Mouse (Mus musculus): ENCODE data around the gene Gabbr2.

Gabbr2 gene

DNA sequence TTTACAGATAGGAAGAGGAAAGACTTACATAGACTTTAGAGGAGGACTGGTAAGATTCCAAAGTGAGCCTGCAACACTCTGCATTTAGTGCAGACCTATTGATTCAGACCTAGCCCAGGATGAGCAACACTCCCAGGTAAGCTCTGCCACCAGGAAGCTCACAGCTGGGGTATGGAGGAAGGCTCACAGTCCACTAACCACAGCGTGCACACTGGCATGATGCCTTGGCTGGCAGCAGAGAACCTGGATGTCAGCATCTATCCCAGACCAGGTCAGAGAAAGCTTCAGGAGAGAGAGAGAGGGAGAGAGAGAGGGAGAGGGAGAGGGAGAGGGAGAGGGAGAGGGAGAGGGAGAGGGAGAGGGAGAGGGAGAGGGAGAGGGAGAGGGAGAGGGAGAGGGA, 231.8 kb downstream of the Gabbr2 start:
- no peak for DNase-seq (ENCODE audit: low spot score)

- DNase-seq (ENCODE audit: low spot score): no peak
These were observed 233.2 kb downstream of the Gabbr2 start for GRCm38 (mm10) chr4:46758340-46759041.

- DNase-seq (ENCODE audit: low spot score): no peak
These were observed 237.1 kb downstream of the Gabbr2 start for GRCm38 (mm10) chr4:46754407-46755194.

- no peak for DNase-seq (ENCODE audit: low spot score)
These were observed 239.4 kb downstream of the Gabbr2 start for GRCm38 (mm10) chr4:46752306-46752705.

GRCm38 (mm10) chr4:46749015-46749414, 242.7 kb downstream of the Gabbr2 start:
- no peak for DNase-seq (ENCODE audit: low spot score)

DNA sequence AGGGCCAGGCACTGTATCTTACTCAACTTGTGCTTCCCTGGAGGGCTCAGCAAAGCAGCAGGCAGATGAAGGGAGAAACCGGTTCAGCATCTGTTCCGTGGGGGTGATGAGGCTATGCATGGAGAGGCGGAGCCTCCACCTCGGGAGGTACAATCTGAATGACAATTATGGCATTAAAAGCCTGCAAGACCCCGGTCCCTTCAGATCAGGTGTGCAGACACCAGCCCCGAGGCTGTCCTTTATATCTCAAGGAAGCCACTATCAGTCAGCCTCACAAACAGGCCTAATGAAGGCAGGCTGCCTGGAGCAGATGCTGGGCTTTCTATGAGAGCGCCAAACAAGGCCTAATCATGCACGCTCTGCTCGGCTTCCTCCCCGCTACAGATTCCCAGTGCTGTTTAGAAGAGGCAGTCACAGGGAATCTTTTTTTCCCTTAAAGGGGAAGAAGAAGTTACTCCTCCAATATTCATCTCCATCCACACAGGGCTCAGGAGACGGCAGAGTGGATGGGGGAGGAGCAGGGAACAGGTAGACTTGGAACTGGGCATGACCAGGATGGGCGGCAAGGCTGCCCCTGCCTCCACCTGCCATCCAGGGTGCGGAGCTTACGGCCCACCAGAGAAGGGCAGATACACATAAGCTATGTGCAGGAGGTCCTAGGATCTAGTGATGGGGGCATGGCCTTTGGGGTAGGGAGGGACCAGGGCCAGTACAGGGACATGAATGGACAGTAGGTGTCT, 244.5 kb downstream of the Gabbr2 start:
- DNase-seq (ENCODE audit: low spot score): no peak

DNA sequence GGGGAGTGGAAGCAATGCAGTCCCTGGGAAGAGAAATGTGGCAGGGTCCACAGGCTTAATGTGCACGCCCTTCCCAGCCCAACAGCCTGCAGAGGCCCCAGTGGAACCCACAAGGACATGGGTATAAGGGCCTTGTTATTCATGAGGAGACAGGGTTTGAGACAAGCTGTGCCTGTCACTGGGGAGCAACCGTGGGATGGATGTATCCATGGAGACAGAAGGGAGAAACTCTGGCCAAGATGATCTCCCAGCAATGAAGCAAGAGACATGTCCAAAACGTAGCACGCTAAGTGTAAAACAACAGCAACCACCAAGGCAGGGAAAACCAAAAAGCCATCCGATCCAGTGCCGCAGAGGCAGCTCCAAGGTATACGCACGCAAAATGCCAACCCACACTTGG, 246.1 kb downstream of the Gabbr2 start:
- no peak for DNase-seq (ENCODE audit: low spot score)

- DNase-seq (ENCODE audit: low spot score): no peak
These were observed 247.0 kb downstream of the Gabbr2 start for GRCm38 (mm10) chr4:46744583-46745155.

GRCm38 (mm10) chr4:46742601-46743000, 249.1 kb downstream of the Gabbr2 start:
- no peak for DNase-seq (ENCODE audit: low spot score)

DNA sequence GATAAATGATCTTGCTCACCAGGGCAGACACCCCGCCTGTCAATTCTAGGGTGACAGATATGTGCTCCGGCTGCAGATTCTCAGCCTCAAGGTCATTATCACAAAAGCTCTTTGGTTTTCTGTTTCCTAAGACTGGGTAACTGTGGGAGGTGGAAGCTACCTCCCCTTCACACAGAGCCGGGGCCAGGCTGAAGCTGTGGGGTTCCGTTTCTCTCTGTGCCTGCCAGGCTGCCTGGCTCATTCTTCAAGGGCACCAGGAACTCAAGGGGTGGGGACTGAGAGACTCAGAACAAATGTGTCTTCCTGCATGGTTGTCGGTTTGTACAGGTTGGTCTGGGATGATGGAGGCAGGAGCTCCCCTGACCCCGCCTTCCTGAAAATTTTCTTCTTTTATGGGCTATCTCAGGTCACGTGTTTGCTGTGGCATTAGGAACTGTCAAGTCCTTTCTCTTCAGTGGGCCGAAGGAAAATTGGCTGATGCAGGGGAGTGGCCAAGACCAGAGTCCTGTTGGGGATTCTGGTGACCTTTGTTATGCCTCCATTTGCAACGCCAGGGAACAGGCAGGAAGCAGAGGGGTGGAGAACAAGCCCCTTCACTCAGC, 254.7 kb downstream of the Gabbr2 start:
- DNase-seq (ENCODE audit: low spot score): no peak

DNA sequence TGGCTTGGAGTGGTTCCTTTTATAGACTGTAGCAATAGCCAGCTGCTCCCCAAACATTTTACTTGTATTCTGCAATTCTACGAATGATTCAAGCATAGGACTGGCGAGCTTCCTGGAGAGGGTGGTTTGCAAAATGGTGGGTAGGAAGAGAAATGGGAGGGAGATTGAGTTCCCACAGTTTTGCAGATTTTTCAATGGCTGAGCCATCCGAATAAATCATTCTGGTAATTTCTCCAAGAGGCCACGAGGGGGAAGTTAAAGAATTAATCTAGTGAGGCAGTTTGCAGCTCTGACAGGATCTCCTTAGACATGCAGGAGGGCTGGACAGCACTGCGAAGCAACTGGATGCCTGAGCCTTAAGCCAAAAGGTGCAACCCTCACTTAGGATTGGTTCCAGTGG, 256.8 kb downstream of the Gabbr2 start:
- no peak for DNase-seq (ENCODE audit: low spot score)

GRCm38 (mm10) chr4:46731590-46731989, 260.1 kb downstream of the Gabbr2 start:
- DNase-seq (ENCODE audit: low spot score): no peak

- DNase-seq (ENCODE audit: low spot score): no peak
These were observed 262.2 kb downstream of the Gabbr2 start for GRCm38 (mm10) chr4:46729306-46730042.

GRCm38 (mm10) chr4:46728231-46728630, 263.4 kb downstream of the Gabbr2 start:
- no peak for DNase-seq (ENCODE audit: low spot score)

DNA sequence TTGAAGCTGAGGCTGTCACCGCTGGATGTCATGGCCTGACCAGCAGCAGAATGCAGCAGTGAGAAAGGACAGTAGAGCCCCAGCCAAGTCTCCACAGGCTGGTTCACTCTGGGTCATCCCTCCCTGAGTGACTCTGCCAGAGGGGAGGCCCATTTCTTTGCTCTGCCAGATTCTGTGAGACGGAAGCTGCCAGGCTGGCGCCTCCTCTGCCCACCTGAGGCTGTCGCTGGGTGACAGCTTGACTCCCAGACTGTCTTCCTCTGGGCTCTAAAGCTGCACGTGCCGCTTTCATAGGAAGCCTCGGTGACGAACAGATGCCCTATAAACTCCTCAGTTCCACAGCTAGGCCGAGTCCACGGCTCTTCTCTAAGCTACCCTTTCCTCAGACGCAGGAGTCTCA, 264.5 kb downstream of the Gabbr2 start:
- no peak for DNase-seq (ENCODE audit: low spot score)

DNA sequence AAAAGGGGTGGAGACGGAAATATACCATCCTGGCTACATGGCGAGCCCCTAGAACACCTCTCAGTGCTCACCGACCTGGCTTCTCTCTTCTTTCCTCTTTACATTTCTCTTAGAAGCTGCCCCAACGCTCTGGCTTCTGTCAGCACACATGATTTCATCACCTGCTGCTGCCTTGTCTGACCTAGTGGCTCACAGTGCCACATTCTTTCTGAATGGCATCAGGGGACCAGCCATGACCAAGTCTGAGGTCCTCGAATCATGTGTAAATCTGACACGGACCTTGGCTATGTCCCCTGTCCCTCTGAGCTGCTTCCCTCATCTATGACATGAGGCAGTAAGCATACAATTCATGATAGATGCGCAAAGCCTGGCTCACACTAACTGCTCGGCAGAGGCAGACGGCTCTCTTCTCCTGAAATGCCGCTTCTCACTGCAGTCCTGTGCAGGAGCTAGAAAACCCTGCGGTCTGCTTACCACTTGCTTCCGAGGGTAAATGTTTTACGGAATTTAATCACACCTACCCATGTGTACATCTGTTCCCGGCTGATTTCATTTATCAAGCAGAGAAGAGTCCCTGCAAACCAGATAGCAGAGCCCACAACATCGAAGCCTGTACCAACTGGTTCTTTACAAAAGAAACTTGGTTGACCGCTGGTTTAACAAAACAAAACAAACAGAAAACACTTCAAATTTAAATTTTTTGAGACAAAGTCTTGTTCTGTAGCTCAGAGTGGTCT, 270.7 kb downstream of the Gabbr2 start:
- DNase-seq (ENCODE audit: low spot score): no peak

DNA sequence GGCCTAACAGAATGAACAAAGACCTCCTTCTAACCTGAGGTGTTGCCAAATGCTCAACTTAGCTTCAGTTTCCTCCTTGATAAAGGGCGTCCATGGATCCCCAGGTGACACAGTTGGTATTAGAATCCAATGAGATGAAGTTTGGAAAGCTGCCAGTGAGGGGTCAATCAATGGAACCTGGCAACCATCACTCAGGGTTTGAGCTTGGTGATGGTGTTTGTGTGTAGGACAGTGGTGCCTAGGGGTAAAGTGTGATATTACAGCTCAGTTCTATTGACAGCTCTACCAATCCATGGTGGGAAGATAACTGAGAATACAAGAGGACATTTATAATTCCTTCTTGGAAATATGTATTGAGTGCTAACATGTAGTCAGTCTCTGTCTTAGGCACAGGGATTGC, 271.6 kb downstream of the Gabbr2 start:
- no peak for DNase-seq (ENCODE audit: low spot score)

DNA sequence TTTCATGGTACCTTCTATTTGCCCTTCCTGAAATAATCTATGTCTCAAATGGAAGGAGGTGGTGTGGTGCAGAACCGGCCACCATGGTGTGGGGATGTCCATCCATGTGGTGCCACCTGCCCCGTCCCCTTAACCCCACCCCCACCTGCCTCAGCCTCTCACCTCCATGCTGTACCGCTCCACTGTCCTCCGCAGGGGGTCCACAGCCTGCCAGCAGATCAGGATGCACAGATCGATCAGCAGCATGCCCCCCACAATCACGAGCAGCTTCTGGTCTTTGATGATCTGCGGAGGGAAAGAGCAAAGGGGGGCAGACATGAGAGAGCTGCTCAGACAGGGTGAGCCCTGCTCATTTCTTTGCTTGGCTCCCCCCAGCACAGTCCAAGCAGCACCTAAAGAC, 273.0 kb downstream of the Gabbr2 start:
- no peak for DNase-seq (ENCODE audit: low spot score)

- no peak for DNase-seq (ENCODE audit: low spot score)
These were observed 274.5 kb downstream of the Gabbr2 start for GRCm38 (mm10) chr4:46717156-46717555.

DNA sequence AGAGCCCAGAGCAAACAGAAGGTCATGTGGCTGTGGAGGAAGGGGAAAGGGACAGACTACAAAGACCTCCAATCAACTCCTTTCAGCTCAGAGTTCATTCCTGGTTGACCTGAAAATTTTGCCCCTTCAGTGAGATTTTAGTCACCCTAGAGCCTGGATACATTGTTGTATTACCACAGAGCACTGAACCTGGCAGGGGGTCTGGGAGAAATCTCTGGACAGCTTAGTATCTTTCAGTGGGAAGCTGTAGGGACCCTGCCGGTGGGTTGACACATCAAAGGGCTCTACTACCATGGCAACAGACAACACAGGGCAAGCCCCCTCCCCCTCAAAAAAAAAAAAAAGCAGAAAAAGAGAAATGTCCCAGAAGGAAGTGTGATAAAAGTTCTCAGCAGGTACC, 275.3 kb downstream of the Gabbr2 start:
- DNase-seq (ENCODE audit: low spot score): no peak

DNA sequence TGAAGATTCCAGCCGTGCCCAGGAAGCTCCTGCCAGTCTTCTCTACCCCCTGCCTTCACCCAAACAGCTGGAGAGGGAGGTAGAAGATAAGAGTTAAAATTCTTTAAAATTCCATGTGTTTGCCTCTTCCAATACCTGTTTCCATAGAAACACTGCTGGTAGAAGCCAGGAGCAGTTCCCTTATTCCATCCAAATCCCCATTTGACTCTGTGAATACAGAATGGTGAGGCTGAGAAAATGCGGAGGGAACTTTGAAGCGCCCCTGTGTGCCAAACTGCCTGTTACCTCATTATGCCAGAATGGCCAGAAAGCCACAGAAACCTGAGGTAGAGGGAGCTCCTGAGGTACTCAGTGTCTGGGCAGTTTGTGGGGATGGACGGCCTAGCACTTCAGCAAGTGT, 281.1 kb downstream of the Gabbr2 start:
- no peak for DNase-seq (ENCODE audit: low spot score)

All from testis, postnatal 10 days (tissue).